39 mouse cellular contexts compared by ENCODE assay signal in genomic region chr5:91983490-91983889, GRCm38 (mm10). TPM values are rescaled to one million over a fixed set of nuclear protein-coding genes. Genes with fewer than 3 reads are reported as not detected.
"Had no signal": no experiment of that assay in that cellular context is flagged by ENCODE, and none has a peak within 500 bp of the region (broad histone marks: within the 10 kb centered on the region; RNA-seq: fewer than 3 reads in every experiment).

No protein-coding gene starts in this region.

- H3K27me3 ChIP-seq: embryonic facial prominence, embryonic 12.5 days; embryonic facial prominence, embryonic 13.5 days; embryonic facial prominence, embryonic 15.5 days; forebrain, embryonic 12.5 days; forebrain, embryonic 13.5 days; forebrain, embryonic 15.5 days had no signal

- H3K4me3 ChIP-seq: embryonic facial prominence, embryonic 10.5 days; embryonic facial prominence, embryonic 12.5 days; embryonic facial prominence, embryonic 13.5 days; embryonic facial prominence, embryonic 15.5 days; erythroblast, embryonic 14.5 days; forebrain, embryonic 10.5 days; forebrain, embryonic 12.5 days; forebrain, embryonic 13.5 days; forebrain, embryonic 15.5 days; gastrocnemius, adult 2 months; heart, adult 2 months had no signal

- ATAC-seq: forebrain, embryonic 13.5 days; forebrain, embryonic 14.5 days; forebrain, embryonic 15.5 days; forebrain, embryonic 16.5 days; forebrain, postnatal 0 days had no signal

- H3K27ac ChIP-seq: embryonic facial prominence, embryonic 10.5 days; embryonic facial prominence, embryonic 12.5 days; embryonic facial prominence, embryonic 13.5 days; embryonic facial prominence, embryonic 15.5 days; forebrain, embryonic 10.5 days; forebrain, embryonic 12.5 days; forebrain, embryonic 13.5 days; forebrain, embryonic 15.5 days; gastrocnemius, adult 2 months; heart, adult 2 months had no signal

- DNase-seq: cerebellum, adult 9-10 months; cerebellum, adult 9-11 months; cerebellum, postnatal 10 days; cerebellum, postnatal 14 days; cerebellum, postnatal 25 days; cerebellum, postnatal 36 days; embryo, embryonic 11 days; forebrain, postnatal 0 days; gastrocnemius, adult 2 months; gastrocnemius, postnatal 10 days; gastrocnemius, postnatal 14 days; gastrocnemius, postnatal 25 days; gastrocnemius, postnatal 36 days; heart, adult 11 months; heart, adult 18-20 months; heart, adult 2 months had no signal

- H3K9me3 ChIP-seq: embryonic facial prominence, embryonic 10.5 days; embryonic facial prominence, embryonic 12.5 days; embryonic facial prominence, embryonic 13.5 days; embryonic facial prominence, embryonic 15.5 days; forebrain, embryonic 10.5 days; forebrain, embryonic 12.5 days; forebrain, embryonic 13.5 days; forebrain, embryonic 15.5 days had no signal

- H3K36me3 ChIP-seq: embryonic facial prominence, embryonic 10.5 days; embryonic facial prominence, embryonic 12.5 days; embryonic facial prominence, embryonic 13.5 days; embryonic facial prominence, embryonic 15.5 days; forebrain, embryonic 10.5 days; forebrain, embryonic 12.5 days; forebrain, embryonic 15.5 days had no signal

- H3K4me1 ChIP-seq: embryonic facial prominence, embryonic 10.5 days; embryonic facial prominence, embryonic 12.5 days; embryonic facial prominence, embryonic 13.5 days; embryonic facial prominence, embryonic 15.5 days; forebrain, embryonic 10.5 days; forebrain, embryonic 12.5 days; forebrain, embryonic 13.5 days; forebrain, embryonic 15.5 days had no signal

RNA-seq across cellular contexts. Expression of gene Odaph, which starts 3.8 kb away (rescaled TPM):
- total RNA-seq: common myeloid progenitor, adult 5-6 weeks; gastrocnemius, adult 2 months; gastrocnemius, adult 8-10 months; gastrocnemius, postnatal 14 days; gastrocnemius, postnatal 25 days; gastrocnemius, postnatal 36 days; gastrocnemius, postnatal 4 days; granulocyte monocyte progenitor cell, adult 5-6 weeks; heart, adult 18-20 months; heart, adult 2 months; heart, adult 8-10 months had no signal
- polyA plus RNA-seq: cortical plate, adult 2 months; embryonic facial prominence, embryonic 10.5 days; embryonic facial prominence, embryonic 11.5 days; embryonic facial prominence, embryonic 12.5 days; embryonic facial prominence, embryonic 13.5 days; embryonic facial prominence, embryonic 14.5 days; erythroblast, embryonic 14.5 days; forebrain, embryonic 10.5 days; forebrain, embryonic 11.5 days; forebrain, embryonic 12.5 days; forebrain, embryonic 13.5 days; forebrain, embryonic 14.5 days; forebrain, embryonic 15.5 days; forebrain, embryonic 16.5 days; frontal cortex, adult 2 months; gonadal fat pad, adult 2 months; heart, adult 2 months; heart, embryonic 11.5 days had no signal
